Mouse (Mus musculus): ENCODE measurements around the gene Ltc4s. TPM values are rescaled to one million over a fixed set of nuclear protein-coding genes. Genes with fewer than 3 reads are reported as not detected.

Gene Ltc4s
- total RNA-seq, 4 experiments from 2014 or later: 8.0 to 15.8 (median 8.8) TPM

GRCm38 (mm10) chr11:50248473-50249171 is 10.2 kb upstream of the Ltc4s start:
- DNase-seq (ENCODE audit: low spot score in 2 of 2): no peak

- DNase-seq (ENCODE audit: low spot score in 2 of 2): no peak
Measured at GRCm38 (mm10) chr11:50245269-50245668, 6.9 kb upstream of the Ltc4s start.

GRCm38 (mm10) chr11:50243926-50244325 is 5.5 kb upstream of the Ltc4s start:
- no peak for DNase-seq (ENCODE audit: low spot score in 2 of 2)

GRCm38 (mm10) chr11:50240235-50240911 is 2.0 kb upstream of the Ltc4s start:
- no peak for DNase-seq (ENCODE audit: low spot score in 2 of 2)

GRCm38 (mm10) chr11:50238821-50239791 is 690 bp upstream of the Ltc4s start:
- DNase-seq (ENCODE audit: low spot score in 2 of 2): no peak

- no peak for DNase-seq (ENCODE audit: low spot score in 2 of 2)
Measured at GRCm38 (mm10) chr11:50236937-50237835, 1.2 kb downstream of the Ltc4s start.

- DNase-seq (ENCODE audit: low spot score in 2 of 2): peak in 1 of 2 experiments; percentile 82
Measured at GRCm38 (mm10) chr11:50236540-50236936, 1.9 kb downstream of the Ltc4s start.

- no peak for DNase-seq (ENCODE audit: low spot score in 2 of 2)
Measured at GRCm38 (mm10) chr11:50234606-50235005, 3.8 kb downstream of the Ltc4s start.

GRCm38 (mm10) chr11:50233993-50234392 is 4.4 kb downstream of the Ltc4s start:
- no peak for DNase-seq (ENCODE audit: low spot score in 2 of 2)

GRCm38 (mm10) chr11:50233022-50233421 is 5.4 kb downstream of the Ltc4s start:
- DNase-seq (ENCODE audit: low spot score in 2 of 2): peak in 1 of 2 experiments; percentile 70

- no peak for DNase-seq (ENCODE audit: low spot score in 2 of 2)
Measured at GRCm38 (mm10) chr11:50231411-50231810, 7.0 kb downstream of the Ltc4s start.

GRCm38 (mm10) chr11:50230481-50231304 is 7.7 kb downstream of the Ltc4s start:
- no peak for DNase-seq (ENCODE audit: low spot score in 2 of 2)

GRCm38 (mm10) chr11:50229252-50229910 is 9.0 kb downstream of the Ltc4s start:
- DNase-seq (ENCODE audit: low spot score in 2 of 2): peak in 1 of 2 experiments; percentile 15

- DNase-seq (ENCODE audit: low spot score in 2 of 2): peak in 1 of 2 experiments; percentile 15
Measured at GRCm38 (mm10) chr11:50228772-50229171, 9.6 kb downstream of the Ltc4s start.

GRCm38 (mm10) chr11:50227736-50228135 is 10.7 kb downstream of the Ltc4s start:
- no peak for DNase-seq (ENCODE audit: low spot score in 2 of 2)

GRCm38 (mm10) chr11:50227226-50227625 is 11.2 kb downstream of the Ltc4s start:
- no peak for DNase-seq (ENCODE audit: low spot score in 2 of 2)

GRCm38 (mm10) chr11:50226406-50226805 is 12.0 kb downstream of the Ltc4s start:
- no peak for DNase-seq (ENCODE audit: low spot score in 2 of 2)

GRCm38 (mm10) chr11:50225611-50226378 is 12.6 kb downstream of the Ltc4s start:
- no peak for DNase-seq (ENCODE audit: low spot score in 2 of 2)

All from left cerebral cortex, adult 8-10 months (tissue).